In the genomic region with DNA sequence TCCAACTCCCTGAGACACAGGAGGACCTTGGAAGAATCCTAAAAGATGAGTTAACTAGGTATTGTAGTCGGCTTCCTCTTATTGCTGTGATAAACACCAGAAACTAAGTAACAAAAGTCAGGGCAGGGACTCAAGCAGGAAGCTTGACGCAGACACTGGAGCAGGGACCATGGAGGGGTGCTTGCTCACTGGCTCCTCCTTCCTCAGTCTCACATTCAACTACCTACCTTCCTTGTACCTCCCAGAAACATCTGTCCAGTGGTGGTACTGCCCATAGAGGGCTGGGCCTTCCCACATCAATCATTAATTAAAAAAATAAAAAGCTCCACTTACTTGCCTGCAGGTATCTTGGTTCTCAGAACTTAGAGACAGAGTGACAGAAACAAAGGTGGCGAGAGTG, we compare ENCODE assay signal across 10 mouse cellular contexts.
A peak's percentile ranks its signal among the peaks of the same experiment; 100 is the strongest.
DNase-seq lines count a peak whose midpoint lies in the region; ATAC-seq and TF ChIP-seq lines count a peak whose summit lies in the region.
"Had no signal": no experiment of that assay in that cellular context is flagged by ENCODE, and none has a peak within 500 bp of the region (broad histone marks: within the 10 kb centered on the region; RNA-seq: fewer than 3 reads in every experiment).

No protein-coding gene starts in this region.

- no peaks in the 10 kb centered on the region for H3K27me3 ChIP-seq in hindbrain, embryonic 10.5 days (ENCODE audit: insufficient read depth, poor library complexity, severe bottlenecking)
- H3K27me3 ChIP-seq in hindbrain, embryonic 13.5 days: no peaks in the 10 kb centered on the region
- no peaks in the 10 kb centered on the region for H3K27me3 ChIP-seq in ES-Bruce4 (ENCODE audit: control insufficient read depth, insufficient read depth, low read length, poor library complexity, severe bottlenecking)
- no peaks in the 10 kb centered on the region for H3K27me3 ChIP-seq in limb, embryonic 10.5 days (ENCODE audit: low read depth, poor library complexity, severe bottlenecking)
- no peaks in the 10 kb centered on the region for H3K27me3 ChIP-seq in thymus, adult 2 months (ENCODE audit: control insufficient read depth, insufficient read depth, low read length)
- H3K27me3 ChIP-seq: liver, embryonic 15.5 days had no signal

- no peak overlapping the region; the same call in 1 of the 2 replicates for H3K4me3 ChIP-seq in hindbrain, embryonic 10.5 days
- no peak overlapping the region for H3K4me3 ChIP-seq in hindbrain, embryonic 13.5 days
- H3K4me3 ChIP-seq in ES-Bruce4 (ENCODE audit: low read depth, low read length): 0 out of 2 replicates have a peak overlapping the region, but pooled peaks have one; percentile 26
- H3K4me3 ChIP-seq in limb, embryonic 10.5 days: no peak overlapping the region
- H3K4me3 ChIP-seq in thymus, adult 2 months (ENCODE audit: control insufficient read depth, insufficient read depth, low read length): no peak overlapping the region
- H3K4me3 ChIP-seq: liver, embryonic 15.5 days had no signal

- no peak for TF ChIP-seq EP300 in ES-Bruce4 (IDR thresholded peaks at IDR 0.05; ENCODE audit: insufficient read depth, low read depth, low read length)

- no peak for TF ChIP-seq CTCF in ES-Bruce4 (IDR thresholded peaks at IDR 0.05; ENCODE audit: low read depth, low read length)
- no peak for TF ChIP-seq CTCF in thymus, adult 2 months (IDR thresholded peaks at IDR 0.05; ENCODE audit: borderline replicate concordance, control insufficient read depth, extremely low read depth, insufficient read depth, low read length, poor library complexity)

- H3K4me2 ChIP-seq in hindbrain, embryonic 13.5 days: no peak overlapping the region
- H3K4me2 ChIP-seq: liver, embryonic 15.5 days had no signal

- peaks cover 42% of the 10 kb centered on the region for H3K4me1 ChIP-seq in hindbrain, embryonic 10.5 days (replicated peaks)
- H3K4me1 ChIP-seq in hindbrain, embryonic 13.5 days (replicated peaks): peaks cover 9% of the 10 kb centered on the region
- peaks cover 6% of the 10 kb centered on the region for H3K4me1 ChIP-seq in ES-Bruce4 (ENCODE audit: control insufficient read depth, insufficient read depth, low read length)
- H3K4me1 ChIP-seq in limb, embryonic 10.5 days: peaks cover 12% of the 10 kb centered on the region
- H3K4me1 ChIP-seq in thymus, adult 2 months (replicated peaks; ENCODE audit: control insufficient read depth, insufficient read depth, low read length): no peaks in the 10 kb centered on the region
- H3K4me1 ChIP-seq: liver, embryonic 15.5 days had no signal

- H3K36me3 ChIP-seq in hindbrain, embryonic 10.5 days: no peaks in the 10 kb centered on the region
- no peaks in the 10 kb centered on the region for H3K36me3 ChIP-seq in hindbrain, embryonic 13.5 days
- H3K36me3 ChIP-seq in ES-Bruce4 (ENCODE audit: control insufficient read depth, insufficient read depth, low read length, poor library complexity, severe bottlenecking): no peaks in the 10 kb centered on the region
- no peaks in the 10 kb centered on the region for H3K36me3 ChIP-seq in limb, embryonic 10.5 days
- no peaks in the 10 kb centered on the region for H3K36me3 ChIP-seq in thymus, adult 2 months (ENCODE audit: control insufficient read depth, insufficient read depth, low read length)
- H3K36me3 ChIP-seq: liver, embryonic 15.5 days had no signal

- intact Hi-C loops in left cerebral cortex, postnatal 10 days (cut with DNase I): no loop called here

- DNase-seq in hindbrain, embryonic 10.5 days (ENCODE audit: low spot score): no peak
- DNase-seq in R1 (ENCODE audit: low read depth, low spot score) (peak; percentile 62), adipocyte (ENCODE audit: low spot score) (no peak)
- DNase-seq in limb, embryonic 10.5 days (ENCODE audit: low spot score): no peak
- no peak for DNase-seq in thymus, adult 2 months
- DNase-seq in left cerebral cortex, postnatal 10 days (ENCODE audit: extremely low spot score in 1 of 2, low spot score in 2 of 2): no peak
- DNase-seq: cerebellum, adult 8-10 months had no signal

- no peak for ATAC-seq in hindbrain, embryonic 13.5 days (ENCODE audit: low FRiP score)

- peak overlapping the region; percentile 69 for H3K27ac ChIP-seq in hindbrain, embryonic 10.5 days
- H3K27ac ChIP-seq in hindbrain, embryonic 13.5 days: no peak overlapping the region; the same call in 1 of the 2 replicates
- H3K27ac ChIP-seq in ES-Bruce4 (ENCODE audit: insufficient read depth, low read length): peak overlapping the region; percentile 79
- H3K27ac ChIP-seq in limb, embryonic 10.5 days: peak overlapping the region; percentile 71
- H3K27ac ChIP-seq in thymus, adult 2 months (ENCODE audit: control insufficient read depth, insufficient read depth, low read length): no peak overlapping the region
- H3K27ac ChIP-seq: liver, embryonic 15.5 days had no signal

- no peak for TF ChIP-seq POLR2A in ES-Bruce4 (IDR thresholded peaks at IDR 0.05; ENCODE audit: insufficient read depth, low read length)
- TF ChIP-seq POLR2A in thymus, adult 2 months (IDR thresholded peaks at IDR 0.05; ENCODE audit: control insufficient read depth, extremely low read depth, insufficient read depth, low read length, poor library complexity): no peak

- 51% methylated on average over 3 of the region's 3 CpGs for WGBS in hindbrain, embryonic 10.5 days
- 42% methylated on average over 3 of the region's 3 CpGs for WGBS in hindbrain, embryonic 13.5 days
- WGBS in limb, embryonic 10.5 days: 56% methylated on average over 3 of the region's 3 CpGs
- WGBS in thymus, adult 2 months: 54% methylated on average over 3 of the region's 3 CpGs

- no peaks in the 10 kb centered on the region for H3K9me3 ChIP-seq in hindbrain, embryonic 10.5 days
- no peaks in the 10 kb centered on the region for H3K9me3 ChIP-seq in hindbrain, embryonic 13.5 days
- no peaks in the 10 kb centered on the region for H3K9me3 ChIP-seq in ES-Bruce4 (replicated peaks; ENCODE audit: control insufficient read depth, insufficient read depth, low read length, poor library complexity, severe bottlenecking)
- H3K9me3 ChIP-seq in limb, embryonic 10.5 days (replicated peaks): no peaks in the 10 kb centered on the region
- H3K9me3 ChIP-seq: liver, embryonic 15.5 days had no signal

- no peak overlapping the region for H3K9ac ChIP-seq in hindbrain, embryonic 13.5 days
- no peak overlapping the region for H3K9ac ChIP-seq in ES-Bruce4 (ENCODE audit: low read depth, poor library complexity, severe bottlenecking)
- H3K9ac ChIP-seq: liver, embryonic 15.5 days had no signal

Comparison
In these comparisons a context has a peak if more than half of its experiments do, and no peak if none do; other contexts are left out.
1. H3K27ac ChIP-seq: peak in hindbrain, embryonic 10.5 days (single experiment), ES-Bruce4 (single experiment) and limb, embryonic 10.5 days (single experiment); none in hindbrain, embryonic 13.5 days (single experiment) and thymus, adult 2 months (single experiment).